Mouse (Mus musculus): ENCODE measurements around the gene Birc5. TPM values are rescaled to one million over a fixed set of nuclear protein-coding genes. Genes with fewer than 3 reads are reported as not detected.

The Birc5 gene
- polyA plus RNA-seq, 1 experiment = 2.3 TPM

- DNase-seq (ENCODE audit: low read depth) = no peak
Measured at GRCm38 (mm10) chr11:117855360-117855759, 6.3 kb downstream of the Birc5 start.

GRCm38 (mm10) chr11:117855975-117856374 lies 6.9 kb downstream of the Birc5 start:
- DNase-seq (ENCODE audit: low read depth) = no peak

GRCm38 (mm10) chr11:117857462-117857861 lies 8.4 kb downstream of the Birc5 start:
- no peak for DNase-seq (ENCODE audit: low read depth)

- DNase-seq (ENCODE audit: low read depth) = no peak
Measured at GRCm38 (mm10) chr11:117858392-117858791, 9.3 kb downstream of the Birc5 start.

- no peak for DNase-seq (ENCODE audit: low read depth)
Measured at GRCm38 (mm10) chr11:117860601-117861000, 11.6 kb downstream of the Birc5 start, which contains the start of gene Tmem235. Gene Tmem235, plus strand, starts transcription at chr11:117860752.

- DNase-seq (ENCODE audit: low read depth) = no peak
Measured at GRCm38 (mm10) chr11:117863174-117863856, 14.3 kb downstream of the Birc5 start.

GRCm38 (mm10) chr11:117864805-117865204 lies 15.8 kb downstream of the Birc5 start:
- no peak for DNase-seq (ENCODE audit: low read depth)

- no peak for DNase-seq (ENCODE audit: low read depth)
Measured at GRCm38 (mm10) chr11:117865988-117866387, 16.9 kb downstream of the Birc5 start.

- no peak for DNase-seq (ENCODE audit: low read depth)
Measured at GRCm38 (mm10) chr11:117870688-117871365, 21.8 kb downstream of the Birc5 start.

GRCm38 (mm10) chr11:117871376-117871775 lies 22.3 kb downstream of the Birc5 start:
- no peak for DNase-seq (ENCODE audit: low read depth)

GRCm38 (mm10) chr11:117871911-117872584 lies 23.0 kb downstream of the Birc5 start:
- no peak for DNase-seq (ENCODE audit: low read depth)

- DNase-seq (ENCODE audit: low read depth) = no peak
Measured at GRCm38 (mm10) chr11:117872861-117873608, 24.0 kb downstream of the Birc5 start, which contains the start of gene Tha1. Gene Tha1, minus strand, starts transcription at chr11:117873481.

GRCm38 (mm10) chr11:117874419-117874818 lies 25.4 kb downstream of the Birc5 start:
- DNase-seq (ENCODE audit: low read depth) = no peak

GRCm38 (mm10) chr11:117875681-117876080 lies 26.6 kb downstream of the Birc5 start:
- DNase-seq (ENCODE audit: low read depth) = no peak

- no peak for DNase-seq (ENCODE audit: low read depth)
Measured at GRCm38 (mm10) chr11:117877917-117878745, 29.1 kb downstream of the Birc5 start.

- no peak for DNase-seq (ENCODE audit: low read depth)
Measured at GRCm38 (mm10) chr11:117878892-117879291, 29.8 kb downstream of the Birc5 start.

- no peak for DNase-seq (ENCODE audit: low read depth)
Measured at GRCm38 (mm10) chr11:117879676-117880075, 30.6 kb downstream of the Birc5 start.

GRCm38 (mm10) chr11:117880336-117880976 lies 31.4 kb downstream of the Birc5 start:
- DNase-seq (ENCODE audit: low read depth) = no peak

- DNase-seq (ENCODE audit: low read depth) = no peak
Measured at GRCm38 (mm10) chr11:117880977-117881358, 31.9 kb downstream of the Birc5 start.

- no peak for DNase-seq (ENCODE audit: low read depth)
Measured at GRCm38 (mm10) chr11:117881787-117882186, 32.7 kb downstream of the Birc5 start.

- DNase-seq (ENCODE audit: low read depth) = no peak
Measured at GRCm38 (mm10) chr11:117882208-117882607, 33.2 kb downstream of the Birc5 start.

Data from gonadal fat pad, adult 2 months (tissue).